Mouse (Mus musculus) ES-E14 (cell line): ENCODE data around the gene Mprip. TPM values are rescaled to one million over a fixed set of nuclear protein-coding genes. Genes with fewer than 3 reads are reported as not detected.

Experiments used
- DNase-seq: peaks from one replicate; pipeline ENCODE4 v3.0.0-alpha.2; 2013; ENCODE audit warnings: low read depth, low spot score
- H3K27ac ChIP-seq: 2 replicates; pipeline ENCODE4 v1.5.1; 2012; ENCODE audit warnings: low read depth, mild to moderate bottlenecking, low read length, moderate library complexity, mixed read lengths; ENCODE audit not compliant: poor library complexity, insufficient read depth, severe bottlenecking
- H3K36me3 ChIP-seq: 2 replicates; pipeline ENCODE4 v1.6.1; 2012; ENCODE audit warnings: mild to moderate bottlenecking, low read length, moderate library complexity, mixed read lengths; ENCODE audit not compliant: control insufficient read depth, poor library complexity, insufficient read depth, severe bottlenecking
- H3K4me1 ChIP-seq, 2 experiments: fragments of 150-350 bp in 1 of 2; sonication (generic) in 1 of 2; 2 replicates each; pipeline ENCODE4 v1.6.1; 2012; ENCODE audit warnings: low read length in 2 of 2, mild to moderate bottlenecking in 1 of 2, mixed read lengths in 1 of 2; ENCODE audit not compliant: control insufficient read depth in 2 of 2, insufficient read depth in 2 of 2, poor library complexity in 1 of 2
- H3K4me3 ChIP-seq, 2 experiments: fragments of 150-350 bp in 1 of 2; sonication (generic) in 1 of 2; 2 replicates each; pipeline ENCODE4 v1.5.1; 2012; ENCODE audit warnings: low read length in 2 of 2, low read depth in 1 of 2, mild to moderate bottlenecking in 1 of 2, mixed read lengths in 1 of 2; ENCODE audit not compliant: insufficient read depth in 1 of 2, poor library complexity in 1 of 2, severe bottlenecking in 1 of 2
- H3K9ac ChIP-seq: 2 replicates; pipeline ENCODE4 v1.6.1; 2012; ENCODE audit warnings: low read depth, mild to moderate bottlenecking, low read length, mixed read lengths; ENCODE audit not compliant: poor library complexity, insufficient read depth, severe bottlenecking
- H3K9me3 ChIP-seq: fragments of 150-350 bp; sonication (generic); 2 replicates; pipeline ENCODE4 v1.6.1; 2012; ENCODE audit warnings: low read depth, mild to moderate bottlenecking, low read length; ENCODE audit not compliant: control insufficient read depth, insufficient read depth
- CHD2 ChIP-seq: IDR thresholded peaks from 2 replicates; pipeline ENCODE4 v1.6.1; 2014; ENCODE audit warnings: mild to moderate bottlenecking, low read depth, low read length, inconsistent platforms
- HCFC1 ChIP-seq: IDR thresholded peaks from 2 replicates; pipeline ENCODE4 v1.6.1; 2012; ENCODE audit warnings: low read length, inconsistent platforms, borderline replicate concordance; ENCODE audit not compliant: insufficient read depth
- MAFK ChIP-seq: IDR thresholded peaks from 2 replicates; pipeline ENCODE4 v1.6.1; 2014; ENCODE audit warnings: mild to moderate bottlenecking, low read depth, low read length, inconsistent platforms; ENCODE audit not compliant: insufficient read depth
- ZC3H11A ChIP-seq: IDR thresholded peaks from 2 replicates; pipeline ENCODE4 v1.6.1; 2012; ENCODE audit warnings: low read depth, mild to moderate bottlenecking, inconsistent platforms, low read length, borderline replicate concordance
- ZNF384 ChIP-seq: IDR thresholded peaks from 2 replicates; pipeline ENCODE4 v1.6.1; 2012; ENCODE audit warnings: low read depth, low read length, inconsistent platforms
- in situ Hi-C, 2 experiments: fragments of 600-800 bp; cut with MboI; formaldehyde crosslinking; loops; one replicate each; pipeline ENCODE4 v1.15.1; 2025; ENCODE audit warnings: low sequenced_read_pairs in 2 of 2, inconsistent platforms in 1 of 2; ENCODE audit not compliant: unreplicated experiment in 2 of 2
- total RNA-seq: library from RNA; depleted of rRNA; stranded (reverse); fragments of 300-350 nt; gene quantifications from 2 replicates; pipeline ENCODE4 v1.2.3, GENCODE M21; 2012

Mprip gene
- total RNA-seq, 1 experiment = 138 TPM

- H3K9ac ChIP-seq = no peak overlapping the region
- in situ Hi-C loops = no loop called here
- H3K4me1 ChIP-seq = no peaks in the 10 kb centered on the region
- no peak for DNase-seq
- H3K4me3 ChIP-seq = no peak overlapping the region
- H3K36me3 ChIP-seq = no peaks in the 10 kb centered on the region
- no peak overlapping the region for H3K27ac ChIP-seq
- no peaks in the 10 kb centered on the region for H3K9me3 ChIP-seq
- TF ChIP-seq ZNF384 = no peak
Observed at GRCm38 (mm10) chr11:59645036-59645435, 16.1 kb upstream of the Mprip start.

- Histone ChIP-seq H3K27ac (no peak overlapping the region), H3K4me1 (no peaks in the 10 kb centered on the region), H3K9ac (no peak overlapping the region), H3K4me3 (no peak overlapping the region), H3K36me3 (no peaks in the 10 kb centered on the region), H3K9me3 (no peaks in the 10 kb centered on the region)
- in situ Hi-C loops = no loop called here
- DNase-seq = no peak
- TF ChIP-seq MAFK = no peak
- no peak for TF ChIP-seq ZC3H11A
- TF ChIP-seq HCFC1 = no peak
- TF ChIP-seq ZNF384 = no peak
- no peak for TF ChIP-seq CHD2
Observed at GRCm38 (mm10) chr11:59649058-59649457, 12.0 kb upstream of the Mprip start.

GRCm38 (mm10) chr11:59653003-59653402 lies 8.1 kb upstream of the Mprip start:
- H3K36me3 ChIP-seq = no peaks in the 10 kb centered on the region
- no peak overlapping the region for H3K4me3 ChIP-seq
- in situ Hi-C loops = no loop called here
- TF ChIP-seq HCFC1 = no peak
- no peak for TF ChIP-seq ZNF384
- no peak for TF ChIP-seq MAFK
- no peak for TF ChIP-seq CHD2
- TF ChIP-seq ZC3H11A = no peak
- no peak for DNase-seq
- no peak overlapping the region for H3K27ac ChIP-seq
- H3K4me1 ChIP-seq = no peaks in the 10 kb centered on the region
- H3K9ac ChIP-seq = no peak overlapping the region
- H3K9me3 ChIP-seq = no peaks in the 10 kb centered on the region

GRCm38 (mm10) chr11:59653547-59653946 lies 7.6 kb upstream of the Mprip start:
- in situ Hi-C loops = no loop called here
- no peaks in the 10 kb centered on the region for H3K4me1 ChIP-seq
- no peak for TF ChIP-seq CHD2
- no peak for TF ChIP-seq MAFK
- TF ChIP-seq ZNF384 = no peak
- no peak for TF ChIP-seq HCFC1
- no peak for TF ChIP-seq ZC3H11A
- H3K36me3 ChIP-seq = no peaks in the 10 kb centered on the region
- DNase-seq = no peak
- H3K27ac ChIP-seq = no peak overlapping the region
- no peak overlapping the region for H3K4me3 ChIP-seq
- no peaks in the 10 kb centered on the region for H3K9me3 ChIP-seq
- no peak overlapping the region for H3K9ac ChIP-seq

- no peaks in the 10 kb centered on the region for H3K4me1 ChIP-seq
- H3K27ac ChIP-seq = no peak overlapping the region
- H3K9ac ChIP-seq = no peak overlapping the region
- TF ChIP-seq ZNF384 (no peak), ZC3H11A (no peak), CHD2 (no peak), HCFC1 (no peak), MAFK (no peak)
- H3K36me3 ChIP-seq = no peaks in the 10 kb centered on the region
- in situ Hi-C loops = no loop called here
- no peaks in the 10 kb centered on the region for H3K9me3 ChIP-seq
- DNase-seq = no peak
- H3K4me3 ChIP-seq = no peak overlapping the region
Observed at GRCm38 (mm10) chr11:59655337-59655736, 5.8 kb upstream of the Mprip start.
